Mouse (Mus musculus): ENCODE measurements around the gene Lrrc31. TPM values are rescaled to one million over a fixed set of nuclear protein-coding genes. Genes with fewer than 3 reads are reported as not detected.
A peak's percentile ranks its signal among the peaks of the same experiment; 100 is the strongest.

Lrrc31 gene
- total and polyA plus RNA-seq, 2 experiments from 2014 or later = not detected

GRCm38 (mm10) chr3:30718649-30719048 lies 19.0 kb upstream of the Lrrc31 start:
- Histone ChIP-seq H3K4me3 (ENCODE audit: low read depth, low read length) (no peak overlapping the region), H3K27ac (ENCODE audit: low read depth, low read length) (no peak overlapping the region), H3K9ac (no peak overlapping the region), H3K27me3 (ENCODE audit: insufficient read depth, low read length) (no peaks in the 10 kb centered on the region; the same call in 1 of the 2 replicates), H3K36me3 (ENCODE audit: insufficient read depth) (no peaks in the 10 kb centered on the region), H3K4me2 (ENCODE audit: low read depth) (no peak overlapping the region), H3K4me1 (ENCODE audit: insufficient read depth) (no peaks in the 10 kb centered on the region), H3K9me3 (ENCODE audit: low read length) (no peaks in the 10 kb centered on the region)
- WGBS = 89% methylated on average over 3 of the region's 3 CpGs
- TF ChIP-seq CTCF (IDR thresholded peaks at IDR 0.05; ENCODE audit: low read depth) = no peak
- no peak for ATAC-seq
- no peak for DNase-seq

DNA sequence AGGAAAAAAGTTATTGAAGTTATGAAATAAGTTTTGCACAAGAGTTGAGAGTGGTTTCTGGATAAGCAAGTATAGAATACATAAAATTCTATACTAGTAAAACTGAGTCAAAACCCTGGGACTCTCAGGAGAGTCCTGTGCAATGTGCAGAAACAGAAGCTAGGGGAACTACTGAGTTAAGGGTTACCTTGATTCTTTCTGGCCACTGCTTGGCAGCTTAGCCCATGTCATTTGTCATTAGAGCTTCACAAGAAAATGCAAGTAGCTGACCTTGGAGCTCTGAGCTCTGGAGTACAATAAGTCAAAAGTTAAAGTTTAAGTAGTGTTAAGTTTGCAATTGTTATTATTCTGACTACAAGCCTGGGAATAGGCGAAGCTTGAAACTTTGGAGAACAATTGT lies 13.7 kb upstream of the Lrrc31 start:
- Histone ChIP-seq H3K9me3 (ENCODE audit: low read length) (no peaks in the 10 kb centered on the region), H3K27me3 (ENCODE audit: insufficient read depth, low read length) (no peaks in the 10 kb centered on the region), H3K4me3 (ENCODE audit: low read depth, low read length) (no peak overlapping the region), H3K36me3 (ENCODE audit: insufficient read depth) (no peaks in the 10 kb centered on the region), H3K9ac (no peak overlapping the region), H3K4me2 (ENCODE audit: low read depth) (no peak overlapping the region), H3K27ac (ENCODE audit: low read depth, low read length) (no peak overlapping the region), H3K4me1 (ENCODE audit: insufficient read depth) (no peaks in the 10 kb centered on the region)
- 92% methylated on average over 1 of the region's 1 CpGs for WGBS
- no peak for TF ChIP-seq CTCF (IDR thresholded peaks at IDR 0.05; ENCODE audit: low read depth)
- ATAC-seq = no peak
- no peak for DNase-seq

- H3K9me3 ChIP-seq (ENCODE audit: low read length) = no peaks in the 10 kb centered on the region
- WGBS = 86% methylated on average over 6 of the region's 6 CpGs
- no peak for TF ChIP-seq CTCF (IDR thresholded peaks at IDR 0.05; ENCODE audit: low read depth)
- H3K36me3 ChIP-seq (ENCODE audit: insufficient read depth) = no peaks in the 10 kb centered on the region
- H3K4me1 ChIP-seq (ENCODE audit: insufficient read depth) = no peaks in the 10 kb centered on the region
- no peak overlapping the region for H3K4me2 ChIP-seq (ENCODE audit: low read depth)
- DNase-seq (no peak), ATAC-seq (no peak)
- H3K9ac ChIP-seq = no peak overlapping the region
- H3K27me3 ChIP-seq (ENCODE audit: insufficient read depth, low read length) = no peaks in the 10 kb centered on the region
- H3K27ac ChIP-seq (ENCODE audit: low read depth, low read length) = no peak overlapping the region
- no peak overlapping the region for H3K4me3 ChIP-seq (ENCODE audit: low read depth, low read length)
Measured at GRCm38 (mm10) chr3:30710191-30710590, 10.5 kb upstream of the Lrrc31 start.

GRCm38 (mm10) chr3:30706614-30707276 lies 7.1 kb upstream of the Lrrc31 start:
- Histone ChIP-seq H3K9me3 (ENCODE audit: low read length) (no peaks in the 10 kb centered on the region), H3K9ac (no peak overlapping the region), H3K27me3 (ENCODE audit: insufficient read depth, low read length) (no peaks in the 10 kb centered on the region), H3K4me3 (ENCODE audit: low read depth, low read length) (no peak overlapping the region), H3K4me2 (ENCODE audit: low read depth) (no peak overlapping the region), H3K4me1 (ENCODE audit: insufficient read depth) (no peaks in the 10 kb centered on the region), H3K36me3 (ENCODE audit: insufficient read depth) (no peaks in the 10 kb centered on the region), H3K27ac (ENCODE audit: low read depth, low read length) (no peak overlapping the region)
- ATAC-seq (no peak), DNase-seq (no peak)
- TF ChIP-seq CTCF (IDR thresholded peaks at IDR 0.05; ENCODE audit: low read depth) = no peak
- WGBS = 83% methylated on average over 4 of the region's 4 CpGs

- Histone ChIP-seq H3K4me3 (ENCODE audit: low read depth, low read length) (no peak overlapping the region), H3K27me3 (ENCODE audit: insufficient read depth, low read length) (no peaks in the 10 kb centered on the region), H3K4me1 (ENCODE audit: insufficient read depth) (no peaks in the 10 kb centered on the region), H3K36me3 (ENCODE audit: insufficient read depth) (no peaks in the 10 kb centered on the region), H3K4me2 (ENCODE audit: low read depth) (no peak overlapping the region), H3K27ac (ENCODE audit: low read depth, low read length) (no peak overlapping the region), H3K9ac (no peak overlapping the region), H3K9me3 (ENCODE audit: low read length) (no peaks in the 10 kb centered on the region)
- DNase-seq (no peak), ATAC-seq (no peak)
- WGBS = 89% methylated on average over 3 of the region's 3 CpGs
- TF ChIP-seq CTCF (IDR thresholded peaks at IDR 0.05; ENCODE audit: low read depth) = no peak
Measured at GRCm38 (mm10) chr3:30705977-30706376, 6.3 kb upstream of the Lrrc31 start.

GRCm38 (mm10) chr3:30697891-30698290 lies 1.8 kb downstream of the Lrrc31 start:
- no peaks in the 10 kb centered on the region for H3K4me1 ChIP-seq (ENCODE audit: insufficient read depth)
- H3K9me3 ChIP-seq (ENCODE audit: low read length) = no peaks in the 10 kb centered on the region
- no peak overlapping the region for H3K4me2 ChIP-seq (ENCODE audit: low read depth)
- H3K4me3 ChIP-seq (ENCODE audit: low read depth, low read length) = no peak overlapping the region
- H3K27me3 ChIP-seq (ENCODE audit: insufficient read depth, low read length) = no peaks in the 10 kb centered on the region
- no peak overlapping the region for H3K27ac ChIP-seq (ENCODE audit: low read depth, low read length)
- no peak for TF ChIP-seq CTCF (IDR thresholded peaks at IDR 0.05; ENCODE audit: low read depth)
- no peak overlapping the region for H3K9ac ChIP-seq
- DNase-seq (no peak), ATAC-seq (no peak)
- H3K36me3 ChIP-seq (ENCODE audit: insufficient read depth) = no peaks in the 10 kb centered on the region
- WGBS = 64% methylated on average over 4 of the region's 4 CpGs

DNA sequence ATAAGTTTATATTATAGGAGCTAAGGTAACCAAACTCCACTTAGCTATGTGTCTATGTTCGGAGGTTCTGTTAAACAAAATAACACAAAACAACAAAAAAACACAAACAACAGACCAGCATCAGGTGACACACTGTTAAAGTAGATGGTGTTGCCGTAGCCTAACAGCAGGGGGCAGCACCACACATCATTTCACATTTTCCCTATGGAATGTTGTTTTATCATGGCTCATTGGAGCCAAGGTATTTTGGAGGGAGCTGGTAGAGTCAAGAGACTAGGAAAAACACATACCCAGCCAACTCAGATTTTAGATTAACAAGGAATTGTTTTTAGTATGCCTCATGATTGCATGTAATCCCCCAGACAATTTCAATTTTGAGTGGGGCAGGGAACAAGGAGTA lies 3.3 kb downstream of the Lrrc31 start:
- Histone ChIP-seq H3K36me3 (ENCODE audit: insufficient read depth) (no peaks in the 10 kb centered on the region), H3K27ac (ENCODE audit: low read depth, low read length) (no peak overlapping the region), H3K4me3 (ENCODE audit: low read depth, low read length) (no peak overlapping the region), H3K9ac (no peak overlapping the region), H3K4me1 (ENCODE audit: insufficient read depth) (no peaks in the 10 kb centered on the region), H3K27me3 (ENCODE audit: insufficient read depth, low read length) (no peaks in the 10 kb centered on the region), H3K9me3 (ENCODE audit: low read length) (no peaks in the 10 kb centered on the region), H3K4me2 (ENCODE audit: low read depth) (no peak overlapping the region)
- ATAC-seq (peak; percentile 67; the same call in 1 of the 2 replicates), DNase-seq (peak; percentile 66)
- TF ChIP-seq CTCF (IDR thresholded peaks at IDR 0.05; ENCODE audit: low read depth) = peak; percentile 88
- 13% methylated on average over 2 of the region's 2 CpGs for WGBS
